Mouse (Mus musculus): Measurements from ENCODE around the gene Ccdc9.
"Not testable (repeated sequence)": the region's sequence is repeated elsewhere in the genome, so short reads cannot be mapped to it uniquely, and the experiment has no call there.

Gene Ccdc9

DNA sequence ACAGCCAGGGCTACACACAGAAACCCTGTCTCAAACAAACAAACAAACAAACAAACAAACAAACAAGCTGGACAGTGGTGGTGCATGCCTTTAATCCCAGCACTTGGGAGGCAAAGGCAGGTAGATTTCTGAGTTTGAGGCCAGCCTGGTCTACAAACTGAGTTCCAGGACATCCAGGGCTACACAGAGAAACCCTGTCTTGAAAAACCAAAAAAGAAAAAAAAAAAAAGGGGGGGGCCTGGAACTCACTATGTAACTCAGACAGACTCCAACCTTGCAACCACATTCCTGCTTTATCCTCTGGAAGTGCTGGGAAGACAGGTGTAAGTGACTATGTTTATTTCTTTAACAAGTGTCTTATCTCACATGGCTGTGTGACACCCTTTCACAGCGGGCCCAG is 21.5 kb upstream of the Ccdc9 start, which contains the start of gene Bbc3:
Gene Bbc3 (plus strand): TSS at position 301 of the 400 bp plus-strand sequence.
- not testable (repeated sequence) for DNase-seq (ENCODE audit: low spot score)

DNA sequence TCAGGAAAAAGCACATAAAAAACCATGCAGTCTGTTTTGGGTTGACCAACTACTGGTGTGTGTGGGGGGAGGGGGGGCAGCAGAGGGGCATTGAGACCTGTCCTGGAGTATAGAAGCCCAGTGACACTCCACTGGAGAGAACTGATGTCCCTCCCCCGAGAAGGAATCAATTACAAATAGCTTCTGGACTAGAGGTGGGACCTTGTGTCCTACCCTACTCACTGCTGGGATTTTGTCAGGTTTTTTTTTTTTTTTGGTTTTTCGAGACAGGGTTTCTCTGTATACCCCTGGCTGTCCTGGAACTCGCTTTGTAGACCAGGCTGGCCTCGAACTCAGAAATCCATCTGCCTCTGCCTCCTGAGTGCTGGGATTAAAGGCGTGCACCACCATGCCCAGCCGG is 20.5 kb upstream of the Ccdc9 start:
- DNase-seq (ENCODE audit: low spot score): not testable (repeated sequence)

GRCm38 (mm10) chr7:16299419-16300035 is 12.9 kb upstream of the Ccdc9 start:
- DNase-seq (ENCODE audit: low spot score): peak; percentile 57

DNA sequence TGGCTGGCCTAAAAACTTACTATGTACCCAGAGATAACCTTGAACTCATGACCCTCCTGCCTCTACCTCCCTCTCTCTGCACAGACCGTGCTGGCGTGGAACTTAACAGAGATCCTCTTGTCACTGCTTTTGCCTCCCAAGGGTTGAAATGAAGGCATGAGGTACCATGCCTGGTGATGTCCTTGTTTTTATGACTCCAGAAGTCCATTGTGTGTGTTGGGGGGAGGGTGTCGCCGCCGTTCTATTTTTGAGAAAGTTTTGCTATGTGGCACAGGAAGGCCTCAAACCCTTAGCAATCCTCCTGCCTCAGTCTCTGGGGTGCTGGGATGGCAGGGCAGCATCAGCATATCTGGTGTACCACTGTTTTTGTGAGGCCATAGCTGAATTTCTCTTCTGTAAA is 12.3 kb upstream of the Ccdc9 start:
- DNase-seq (ENCODE audit: low spot score): no peak

DNA sequence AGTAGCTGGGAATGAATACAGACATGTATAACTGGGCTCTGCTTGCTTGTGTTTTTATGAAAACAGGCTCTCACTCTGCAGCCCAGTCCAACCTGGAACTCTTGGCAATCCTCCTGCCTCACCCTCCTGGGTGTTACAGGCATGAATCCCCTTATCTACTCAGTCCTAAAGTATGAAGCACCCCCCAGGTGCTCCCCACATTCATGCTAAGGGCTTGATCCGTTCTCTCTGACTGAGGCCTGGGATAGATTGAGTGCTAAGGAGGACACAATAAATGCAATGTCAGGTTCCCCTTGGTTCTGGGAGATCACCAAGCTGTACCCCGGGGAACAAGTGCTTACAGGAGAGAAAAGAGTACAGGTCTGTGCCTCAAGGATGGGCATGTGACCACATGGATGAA is 11.0 kb upstream of the Ccdc9 start:
- DNase-seq (ENCODE audit: low spot score): no peak

GRCm38 (mm10) chr7:16296766-16297390 is 10.3 kb upstream of the Ccdc9 start:
- DNase-seq (ENCODE audit: low spot score): peak; percentile 89

DNA sequence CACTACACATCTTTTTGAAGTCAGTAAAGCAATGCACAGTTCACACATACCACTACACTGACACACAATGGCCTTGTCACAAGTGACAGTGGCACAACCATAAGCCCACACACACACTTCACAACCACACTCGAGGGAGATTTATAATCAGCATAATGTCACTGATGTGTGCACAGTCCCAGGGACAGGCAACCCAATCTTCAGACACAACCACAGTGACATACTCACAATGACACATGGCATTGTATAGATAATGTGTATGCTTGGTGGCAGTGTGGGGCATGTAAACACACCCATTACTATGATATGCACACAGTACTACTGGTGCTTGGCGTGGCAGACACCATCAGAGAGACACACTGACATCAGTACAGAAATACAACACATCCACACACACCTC is 9.6 kb upstream of the Ccdc9 start:
- DNase-seq (ENCODE audit: low spot score): no peak

- peak; percentile 82 for DNase-seq (ENCODE audit: low spot score)
Observed at GRCm38 (mm10) chr7:16295321-16295900, 8.8 kb upstream of the Ccdc9 start.

DNA sequence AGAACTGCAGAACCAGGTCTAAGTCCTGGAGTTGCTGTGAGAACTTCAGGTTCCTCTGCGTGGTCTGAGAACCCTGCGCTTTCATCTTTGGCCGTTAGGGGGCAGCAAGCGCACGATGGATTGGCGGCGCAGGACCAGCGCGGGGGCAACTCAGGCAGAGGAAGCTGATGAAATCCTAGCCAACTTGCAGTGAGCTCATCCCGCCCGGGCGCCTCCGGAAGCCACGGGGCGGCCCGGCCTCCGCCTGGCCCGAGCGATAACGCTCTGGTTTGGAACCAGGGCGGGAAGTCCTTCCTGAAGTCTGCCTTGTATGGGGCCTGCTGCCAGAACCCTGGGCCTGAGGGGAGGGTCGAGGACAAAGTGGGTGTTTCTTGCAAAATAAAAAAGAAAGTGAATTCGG is 8.2 kb upstream of the Ccdc9 start:
- peak; percentile 94 for DNase-seq (ENCODE audit: low spot score)

GRCm38 (mm10) chr7:16294346-16294745 is 7.8 kb upstream of the Ccdc9 start:
- DNase-seq (ENCODE audit: low spot score): peak; percentile 55

DNA sequence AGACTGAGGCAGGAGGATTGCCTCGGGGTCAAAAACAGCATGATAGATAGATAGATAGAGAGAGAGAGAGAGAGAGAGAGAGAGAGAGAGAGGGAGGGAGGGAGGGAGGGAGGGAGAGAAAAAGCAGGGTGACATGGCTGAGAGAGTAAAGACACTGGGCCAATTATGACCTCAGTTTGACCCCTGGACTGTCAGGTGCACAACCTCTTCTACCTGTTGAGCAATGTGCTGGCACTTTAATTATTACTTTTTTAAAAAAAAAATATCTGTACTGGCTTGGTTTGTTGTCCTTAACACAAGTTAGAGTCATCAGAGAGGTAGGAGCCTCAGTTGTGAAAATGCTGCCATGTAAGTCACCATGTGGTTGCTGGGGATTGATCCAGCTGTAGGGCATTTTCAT is 1.2 kb upstream of the Ccdc9 start:
- no peak for DNase-seq (ENCODE audit: low spot score)

DNA sequence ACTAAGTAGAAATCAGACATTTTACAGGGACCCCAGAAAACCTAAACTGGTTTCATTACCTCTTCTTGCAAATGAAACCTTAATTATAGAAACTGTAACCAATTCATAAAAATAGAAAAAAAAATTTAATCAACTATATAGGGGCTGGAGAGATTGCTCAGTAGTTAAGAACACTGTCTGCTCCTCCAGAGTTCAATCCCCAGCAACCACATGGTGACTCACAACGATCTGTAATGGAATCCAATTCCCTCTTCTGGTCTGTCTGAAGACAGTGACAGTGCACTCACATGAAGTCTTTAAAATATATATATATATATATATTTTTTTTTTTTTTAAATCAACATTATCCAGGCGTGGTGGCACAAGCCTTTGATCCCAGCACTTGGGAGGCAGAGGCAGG is 421 bp upstream of the Ccdc9 start:
- no peak for DNase-seq (ENCODE audit: low spot score)

GRCm38 (mm10) chr7:16285450-16286025 is 1.1 kb downstream of the Ccdc9 start:
- peak; percentile 38 for DNase-seq (ENCODE audit: low spot score)

DNA sequence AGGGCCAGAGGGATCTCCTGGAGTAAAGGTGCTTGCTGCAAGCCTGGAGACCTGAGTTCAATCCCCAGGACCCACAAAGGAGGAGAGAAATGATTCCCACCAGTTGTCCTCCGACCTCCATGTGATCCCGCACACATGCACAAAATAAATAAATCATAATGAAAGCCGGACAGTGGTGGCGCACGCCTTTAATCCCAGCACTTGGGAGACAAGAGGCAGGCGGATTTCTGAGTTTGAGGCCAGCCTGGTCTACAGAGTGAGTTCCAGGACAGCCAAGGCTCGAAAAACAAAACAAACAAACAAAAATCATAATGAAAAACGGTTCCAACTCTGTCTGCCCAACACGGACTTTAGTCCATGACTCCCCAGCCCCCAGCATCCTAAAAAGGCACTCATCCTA is 1.7 kb downstream of the Ccdc9 start:
- no peak for DNase-seq (ENCODE audit: low spot score)

GRCm38 (mm10) chr7:16284001-16284400 is 2.6 kb downstream of the Ccdc9 start:
- no peak for DNase-seq (ENCODE audit: low spot score)

DNA sequence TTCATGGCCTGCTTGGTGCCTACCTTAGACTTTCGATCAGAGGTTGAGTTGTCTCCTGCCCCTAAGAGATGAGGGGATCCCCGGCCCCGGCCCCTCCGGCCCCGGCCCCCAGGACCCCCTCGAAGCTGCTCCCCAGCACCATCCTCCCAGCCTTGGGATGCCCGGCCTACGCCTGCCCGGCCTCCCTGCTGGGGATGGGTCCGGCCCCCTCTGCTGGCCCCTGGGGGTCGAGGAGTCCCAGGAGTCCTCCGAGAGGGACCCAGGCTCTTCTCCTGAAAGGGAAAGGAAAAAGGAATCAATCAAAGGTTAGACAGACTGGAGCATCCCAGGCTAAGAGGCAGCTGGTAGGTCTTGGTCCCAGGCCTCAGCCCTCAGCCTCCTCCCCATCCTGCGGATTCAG is 4.3 kb downstream of the Ccdc9 start:
- DNase-seq (ENCODE audit: low spot score): no peak

DNA sequence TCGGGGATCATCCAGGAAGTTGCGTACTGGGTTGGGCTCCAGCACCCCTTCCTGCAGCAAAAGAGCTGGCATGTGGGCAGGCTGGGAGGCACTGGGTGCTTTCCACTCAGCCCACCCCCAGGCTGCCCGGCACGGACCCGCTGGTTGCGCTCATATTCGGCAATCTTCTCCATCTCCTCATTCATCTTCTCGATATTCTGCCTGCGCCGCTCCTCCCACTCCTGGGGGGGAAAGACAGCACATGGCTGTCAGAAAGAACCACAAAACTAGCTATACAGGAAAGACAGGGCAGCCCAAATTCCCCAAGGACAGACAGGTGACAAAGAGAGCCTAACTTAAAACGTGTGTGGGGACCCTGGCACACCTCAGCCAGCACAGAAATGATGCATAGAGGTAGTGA is 5.9 kb downstream of the Ccdc9 start:
- no peak for DNase-seq (ENCODE audit: low spot score)

DNA sequence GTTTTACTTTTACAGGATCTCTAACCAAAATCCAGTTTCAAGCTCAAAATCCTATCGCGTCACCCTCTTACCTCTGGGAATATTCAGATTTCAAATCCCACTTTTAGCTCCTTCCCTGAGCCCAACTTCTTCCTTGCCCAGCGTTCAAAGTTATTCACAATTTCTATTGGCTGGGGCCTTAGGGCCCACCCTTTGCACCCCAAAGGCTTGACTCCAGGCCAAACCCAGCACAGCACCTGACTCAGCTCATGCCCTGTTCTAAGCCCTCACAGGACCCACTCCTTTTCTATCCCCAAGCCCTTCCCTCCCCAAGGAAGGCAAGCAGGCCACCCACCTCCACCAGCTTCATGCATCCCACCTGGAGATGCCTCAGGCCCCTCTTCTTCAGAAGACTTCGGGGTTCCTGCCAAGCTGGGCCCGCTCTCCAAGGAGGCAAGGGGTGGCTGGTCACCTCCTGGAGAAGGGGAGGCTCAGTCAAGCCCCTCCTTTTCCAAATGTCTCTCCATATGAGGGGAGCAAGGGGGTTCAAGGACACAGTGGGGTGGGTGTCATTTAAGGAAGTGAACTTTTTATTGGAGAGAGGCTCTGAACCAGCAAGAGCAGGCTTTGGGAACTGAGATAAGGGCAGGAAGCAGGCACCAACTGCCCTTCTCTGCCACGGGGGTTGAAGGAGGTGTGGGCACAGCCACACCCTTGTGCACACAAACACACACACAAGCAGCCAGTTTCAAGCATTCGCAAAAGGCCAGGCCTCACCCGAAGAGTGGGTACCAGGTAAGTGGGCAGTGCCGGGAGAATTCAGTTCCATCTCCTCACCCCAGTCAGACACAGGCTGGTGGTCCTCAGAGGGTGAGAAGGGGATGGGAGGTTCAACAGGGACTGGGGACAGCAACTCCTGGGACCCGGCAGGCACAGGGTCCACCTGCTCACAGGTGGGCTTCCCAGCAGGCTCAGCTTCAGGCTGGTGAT is 11.4 kb downstream of the Ccdc9 start:
- DNase-seq (ENCODE audit: low spot score): no peak

DNA sequence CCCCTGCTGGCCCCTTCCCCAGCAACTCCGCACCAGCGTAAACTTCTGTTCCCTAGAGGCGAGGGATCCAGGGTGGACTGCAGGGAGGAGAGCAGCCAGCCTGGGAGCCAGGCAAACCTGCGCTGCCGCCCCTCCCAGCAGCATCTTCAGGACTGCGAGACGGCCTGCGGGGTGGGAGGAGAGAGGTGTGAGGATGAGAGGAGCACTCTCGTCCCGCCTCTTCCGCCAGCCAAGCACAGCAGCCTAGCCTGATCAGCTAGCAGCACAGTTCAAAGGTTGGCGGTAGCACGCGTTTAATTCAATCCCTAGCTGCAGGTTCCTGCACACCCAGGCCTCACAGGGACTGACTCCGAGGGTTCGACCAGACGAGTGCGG is 12.8 kb downstream of the Ccdc9 start:
- peak; percentile 88 for DNase-seq (ENCODE audit: low spot score)

DNA sequence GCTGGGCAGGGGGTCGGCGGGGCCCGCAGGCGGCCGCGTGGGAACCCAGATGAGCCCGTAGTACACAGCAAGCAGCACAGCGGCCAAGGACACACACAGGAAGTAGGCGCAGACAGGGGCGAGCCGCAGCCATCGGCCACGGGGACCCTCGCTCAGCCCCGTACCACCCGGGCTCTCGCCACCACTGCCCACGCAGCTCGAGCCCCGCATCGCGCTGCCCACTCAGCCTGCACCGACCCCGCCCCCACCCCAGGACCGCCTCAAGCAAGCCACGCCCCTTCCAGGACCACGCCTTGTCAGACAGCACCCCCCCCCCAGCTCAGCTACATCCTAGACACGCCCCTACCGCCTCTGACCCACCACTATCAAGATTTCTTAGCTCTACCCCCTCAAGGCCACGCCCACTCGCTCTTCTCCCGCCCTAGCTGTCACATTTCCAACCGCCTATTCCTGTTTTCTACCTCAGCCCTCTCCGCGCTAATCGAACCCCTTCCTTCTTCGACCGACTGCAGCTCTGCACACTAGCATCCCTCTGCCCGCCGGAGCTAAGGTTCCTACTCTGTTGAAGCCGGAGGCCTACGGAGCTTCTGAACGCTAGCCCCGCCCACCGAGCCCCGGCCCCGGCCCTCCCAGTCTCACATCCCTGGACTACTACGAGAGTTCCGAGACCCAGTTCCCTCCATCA is 13.4 kb downstream of the Ccdc9 start, which contains the start of gene Inafm1:
Gene Inafm1 (minus strand): TSS at position 537 of the 685 bp plus-strand sequence.
- DNase-seq (ENCODE audit: low spot score): peak; percentile 86

- peak; percentile 67 for DNase-seq (ENCODE audit: low spot score)
Observed at GRCm38 (mm10) chr7:16272681-16273080, 13.9 kb downstream of the Ccdc9 start.

Measured in T-cell, adult 2 months (primary cell).